Mouse (Mus musculus) intestine, postnatal 0 days (tissue): ENCODE measurements around the gene Slc26a5. TPM values are rescaled to one million over a fixed set of nuclear protein-coding genes. Genes with fewer than 3 reads are reported as not detected.
A peak's percentile ranks its signal among the peaks of the same experiment; 100 is the strongest.

Source experiments
- ATAC-seq: fragments of 200-750 bp; cut with Nextera tagmentation; 2 replicates; pipeline ENCODE4 v1.8.0; 2017; ENCODE audit warnings: mild to moderate bottlenecking, moderate TSS enrichment, moderate library complexity
- H3K27ac ChIP-seq: fragments of 300-500 bp; sonication (generic); 2 replicates; pipeline ENCODE4 v1.5.1; 2014; ENCODE audit warnings: mild to moderate bottlenecking, low read depth, low read length, moderate library complexity
- H3K27me3 ChIP-seq: fragments of 300-500 bp; sonication (generic); replicated peaks from 2 replicates; pipeline ENCODE4 v1.6.1; 2014; ENCODE audit warnings: low read length, mixed read lengths; ENCODE audit not compliant: control insufficient read depth, insufficient read depth
- H3K36me3 ChIP-seq: fragments of 300-500 bp; sonication (generic); 2 replicates; pipeline ENCODE4 v1.6.1; 2014; ENCODE audit warnings: mild to moderate bottlenecking, moderate library complexity; ENCODE audit not compliant: control insufficient read depth, insufficient read depth
- H3K4me1 ChIP-seq: fragments of 300-500 bp; sonication (generic); replicated peaks from 2 replicates; pipeline ENCODE4 v1.6.1; 2014; ENCODE audit warnings: antibody characterized with exemption, low read length, mixed read lengths; ENCODE audit not compliant: control insufficient read depth, insufficient read depth
- H3K4me2 ChIP-seq: fragments of 300-500 bp; sonication (generic); replicated peaks from 2 replicates; pipeline ENCODE4 v1.6.1; 2014; ENCODE audit warnings: low read depth, mild to moderate bottlenecking, moderate library complexity
- H3K4me3 ChIP-seq: fragments of 300-500 bp; sonication (generic); 2 replicates; pipeline ENCODE4 v1.5.1; 2014; ENCODE audit warnings: low read depth, low read length
- H3K9ac ChIP-seq: fragments of 300-500 bp; sonication (generic); 2 replicates; pipeline ENCODE4 v1.6.1; 2014; ENCODE audit warnings: mild to moderate bottlenecking, low read depth, low read length
- H3K9me3 ChIP-seq: fragments of 300-500 bp; sonication (generic); 2 replicates; pipeline ENCODE4 v1.6.1; 2016; ENCODE audit warnings: mixed run types; ENCODE audit not compliant: control insufficient read depth
- CTCF ChIP-seq: sonication (generic); IDR thresholded peaks from 2 replicates; pipeline ENCODE4 v1.5.1; 2016; ENCODE audit warnings: low read depth, mild to moderate bottlenecking, control low read depth, antibody characterized with exemption, moderate library complexity
- WGBS: fragments of 180-500 bp; shearing (Covaris S2); extraction: QIAGEN DNeasy Blood & Tissue Kit; methylation state at CpG from one replicate; pipeline ENCODE4 v1.1.7; 2014; 5-methylcytosine and 5-hydroxymethylcytosine counted together
- polyA plus RNA-seq: library from polyadenylated mRNA; unstranded; fragments of >200 nt; fragmentation: Nextera tagmentation; extraction: Ambion mirVana; gene quantifications from 2 replicates; pipeline ENCODE4 v1.2.1, GENCODE M21; 2015

Slc26a5 gene
- polyA plus RNA-seq, 1 experiment from 2014 or later, result 0.07 TPM

DNA sequence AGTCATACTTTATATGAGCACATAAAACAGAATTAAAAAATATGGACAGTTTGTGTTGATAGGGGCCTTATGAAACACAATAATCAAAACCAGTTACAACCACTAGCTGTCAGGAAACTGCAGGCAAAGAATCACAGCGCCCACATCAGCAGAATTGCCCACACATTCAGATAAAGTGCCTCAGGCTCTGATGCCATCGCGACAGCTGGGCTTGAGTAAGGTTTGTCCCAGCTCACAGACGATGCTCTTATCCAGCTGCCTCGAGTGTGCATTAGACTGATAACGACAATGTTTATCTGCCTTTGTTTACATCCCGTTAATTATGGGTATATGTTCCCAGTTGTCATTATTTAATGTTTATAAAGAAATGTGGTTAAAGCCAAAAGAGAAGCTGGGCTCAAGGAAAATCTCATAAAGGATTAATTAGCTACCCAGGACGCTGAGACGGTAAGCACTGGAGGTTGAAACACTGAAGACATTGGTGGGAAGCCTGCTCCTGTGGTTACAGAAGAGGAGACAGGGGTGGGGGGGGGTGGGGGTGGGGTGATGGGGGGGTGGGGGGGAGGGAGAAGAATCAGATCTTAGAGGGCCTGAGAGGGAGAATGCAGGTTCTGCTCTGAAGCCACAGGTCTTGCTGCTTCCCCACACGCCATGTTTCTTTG is 13.6 kb downstream of the Slc26a5 start:
- Histone ChIP-seq H3K27me3 (no peaks in the 10 kb centered on the region), H3K9me3 (no peaks in the 10 kb centered on the region), H3K4me3 (no peak overlapping the region), H3K9ac (no peak overlapping the region), H3K36me3 (no peaks in the 10 kb centered on the region), H3K4me1 (no peaks in the 10 kb centered on the region), H3K4me2 (no peak overlapping the region), H3K27ac (no peak overlapping the region)
- 47% methylated on average over 10 of the region's 10 CpGs for WGBS
- ATAC-seq, result no peak
- TF ChIP-seq CTCF, result no peak

GRCm38 (mm10) chr5:21847438-21847837 is 18.0 kb downstream of the Slc26a5 start:
- peak; percentile 60; the same call in 1 of the 2 replicates for ATAC-seq
- H3K4me1 ChIP-seq, result no peaks in the 10 kb centered on the region
- no peak overlapping the region for H3K9ac ChIP-seq
- 35% methylated on average over 6 of the region's 6 CpGs for WGBS
- H3K36me3 ChIP-seq, result no peaks in the 10 kb centered on the region
- H3K4me3 ChIP-seq, result no peak overlapping the region
- no peak overlapping the region for H3K27ac ChIP-seq
- no peaks in the 10 kb centered on the region for H3K27me3 ChIP-seq
- peak overlapping the region; percentile 55 for H3K4me2 ChIP-seq
- no peaks in the 10 kb centered on the region for H3K9me3 ChIP-seq
- TF ChIP-seq CTCF, result no peak

GRCm38 (mm10) chr5:21846616-21847290 is 18.7 kb downstream of the Slc26a5 start:
- no peaks in the 10 kb centered on the region for H3K4me1 ChIP-seq
- 47% methylated on average over 20 of the region's 20 CpGs for WGBS
- H3K27ac ChIP-seq, result no peak overlapping the region
- H3K27me3 ChIP-seq, result no peaks in the 10 kb centered on the region
- no peaks in the 10 kb centered on the region for H3K9me3 ChIP-seq
- no peak for TF ChIP-seq CTCF
- H3K36me3 ChIP-seq, result no peaks in the 10 kb centered on the region
- peak overlapping the region; percentile 18 for H3K4me3 ChIP-seq
- no peak overlapping the region for H3K9ac ChIP-seq
- H3K4me2 ChIP-seq, result peak overlapping the region; percentile 55
- peak; percentile 65 for ATAC-seq

DNA sequence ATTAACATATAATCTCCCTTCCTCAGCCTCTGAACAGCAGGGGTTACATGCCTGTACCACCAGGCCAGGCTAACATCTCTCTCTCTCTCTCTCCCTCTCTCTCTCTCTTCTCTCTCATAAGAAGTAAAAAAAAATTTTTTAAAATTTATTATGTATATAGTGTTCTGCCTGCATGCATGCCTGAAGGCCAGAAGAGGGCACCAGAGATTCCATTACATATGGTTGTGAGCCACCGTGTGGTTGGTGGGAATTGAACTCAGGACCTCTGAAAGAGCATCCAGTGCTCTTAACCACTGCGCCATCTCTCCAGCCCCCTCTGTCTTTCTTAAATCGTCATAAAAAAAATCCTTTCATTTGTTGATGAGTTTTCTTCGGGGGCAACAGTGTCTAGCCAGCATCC is 20.7 kb downstream of the Slc26a5 start:
- Histone ChIP-seq H3K4me2 (no peak overlapping the region), H3K9ac (no peak overlapping the region), H3K27me3 (no peaks in the 10 kb centered on the region), H3K4me1 (no peaks in the 10 kb centered on the region), H3K27ac (no peak overlapping the region), H3K9me3 (no peaks in the 10 kb centered on the region), H3K36me3 (no peaks in the 10 kb centered on the region), H3K4me3 (no peak overlapping the region)
- TF ChIP-seq CTCF, result peak; percentile 55
- no peak for ATAC-seq
- 66% methylated on average over 4 of the region's 4 CpGs for WGBS

- Histone ChIP-seq H3K9ac (no peak overlapping the region), H3K4me2 (no peak overlapping the region), H3K27ac (no peak overlapping the region), H3K4me3 (no peak overlapping the region), H3K9me3 (no peaks in the 10 kb centered on the region), H3K27me3 (no peaks in the 10 kb centered on the region), H3K36me3 (no peaks in the 10 kb centered on the region), H3K4me1 (no peaks in the 10 kb centered on the region)
- TF ChIP-seq CTCF, result no peak
- ATAC-seq, result no peak
- 78% methylated on average over 3 of the region's 3 CpGs for WGBS
These were observed 33.6 kb downstream of the Slc26a5 start for GRCm38 (mm10) chr5:21831761-21832160.

DNA sequence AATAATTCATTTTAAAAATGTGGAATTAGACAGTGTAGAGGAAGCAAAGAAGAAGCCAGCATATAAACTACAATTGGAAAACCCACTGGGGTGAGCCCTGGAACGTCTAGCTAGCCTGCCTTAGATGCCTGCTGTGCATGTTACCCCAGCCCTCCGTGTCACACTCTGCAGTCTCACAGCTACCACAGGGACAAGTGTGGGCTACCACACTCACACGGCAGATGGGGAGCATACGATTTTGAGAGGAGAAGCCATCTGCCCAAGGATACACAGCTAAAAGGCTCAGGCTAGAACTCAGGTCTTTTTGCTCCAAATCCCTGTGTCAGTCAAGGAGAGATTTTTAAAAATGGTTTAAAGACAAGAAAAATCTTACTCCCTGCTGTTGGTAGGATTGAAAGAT is 36.5 kb downstream of the Slc26a5 start:
- H3K27me3 ChIP-seq, result no peaks in the 10 kb centered on the region
- H3K27ac ChIP-seq, result no peak overlapping the region
- H3K9ac ChIP-seq, result no peak overlapping the region
- ATAC-seq, result no peak
- no peaks in the 10 kb centered on the region for H3K9me3 ChIP-seq
- WGBS, result 64% methylated on average over 4 of the region's 4 CpGs
- no peak overlapping the region for H3K4me2 ChIP-seq
- H3K4me3 ChIP-seq, result no peak overlapping the region
- no peaks in the 10 kb centered on the region for H3K4me1 ChIP-seq
- H3K36me3 ChIP-seq, result no peaks in the 10 kb centered on the region
- TF ChIP-seq CTCF, result no peak
